Mouse (Mus musculus) heart, adult 2 months (tissue): ENCODE results near the gene Nwd2. TPM values are rescaled to one million over a fixed set of nuclear protein-coding genes. Genes with fewer than 3 reads are reported as not detected.

Experiments used
- DNase-seq, 2 experiments: peaks; one replicate each; pipeline ENCODE4 v3.0.0; 2021
- H3K27ac ChIP-seq: fragments of 200-600 bp; 2 replicates; pipeline ENCODE4 v1.8.1; 2022
- H3K27me3 ChIP-seq: fragments of 200-500 bp; 2 replicates; pipeline ENCODE4 v1.6.1; 2012; ENCODE audit warnings: mild to moderate bottlenecking, low read length, inconsistent platforms, mixed read lengths; ENCODE audit not compliant: control insufficient read depth, insufficient read depth
- H3K36me3 ChIP-seq: fragments of 200-500 bp; 2 replicates; pipeline ENCODE4 v1.6.1; 2012; ENCODE audit warnings: low read length, inconsistent platforms; ENCODE audit not compliant: control insufficient read depth, insufficient read depth
- H3K4me1 ChIP-seq: fragments of 200-500 bp; 2 replicates; pipeline ENCODE4 v1.6.1; 2011; ENCODE audit warnings: low read length; ENCODE audit not compliant: control insufficient read depth, insufficient read depth
- H3K4me3 ChIP-seq: fragments of 200-600 bp; 2 replicates; pipeline ENCODE4 v1.8.1; 2022
- H3K79me2 ChIP-seq: fragments of 200-500 bp; replicated peaks from 2 replicates; pipeline ENCODE4 v1.6.1; 2012; ENCODE audit warnings: mild to moderate bottlenecking, inconsistent platforms, low read length, moderate library complexity, mixed read lengths; ENCODE audit not compliant: control insufficient read depth, insufficient read depth
- H3K9ac ChIP-seq: fragments of 200-500 bp; 2 replicates; pipeline ENCODE4 v1.6.1; 2012; ENCODE audit warnings: low read depth, mild to moderate bottlenecking, control low read depth, inconsistent platforms, low read length, mixed read lengths
- CTCF ChIP-seq: fragments of 200-600 bp; IDR thresholded peaks from 2 replicates; pipeline ENCODE4 v1.8.1; 2022; ENCODE audit warnings: antibody characterized with exemption, mild to moderate bottlenecking, moderate library complexity
- EP300 ChIP-seq: fragments of 200-500 bp; IDR thresholded peaks from 2 replicates; pipeline ENCODE4 v1.6.1; 2011; ENCODE audit warnings: low read depth, low read length, control low read depth; ENCODE audit not compliant: insufficient read depth
- POLR2A ChIP-seq: fragments of 200-500 bp; IDR thresholded peaks from 2 replicates; pipeline ENCODE4 v1.6.1; 2011; ENCODE audit warnings: mild to moderate bottlenecking, low read depth, low read length, control low read depth; ENCODE audit not compliant: insufficient read depth
- WGBS: fragments of 180-500 bp; shearing (Covaris S2); methylation state at CpG from one replicate; pipeline ENCODE4 v1.1.7; 2018; 5-methylcytosine and 5-hydroxymethylcytosine counted together
- intact Hi-C: fragments of 180-260 bp; cut with DNase I; formaldehyde crosslinking; loops from one replicate; pipeline ENCODE4 v1.15.1; 2025
- polyA plus RNA-seq: library from polyadenylated mRNA; depleted of rRNA; stranded (reverse); fragments of >200 nt; gene quantifications from 2 replicates; pipeline ENCODE4 v1.2.3, GENCODE M21; 2012
- total RNA-seq, 2 experiments: library from RNA; stranded (reverse); gene quantifications; 2 replicates each; pipeline ENCODE4 v1.2.3; 2021

Nwd2 gene
- total and polyA plus RNA-seq, 3 experiments = not detected

GRCm38 (mm10) chr5:63766715-63767114 is 117.8 kb downstream of the Nwd2 start:
- H3K27ac ChIP-seq = no peak overlapping the region
- WGBS = 31% methylated on average over 6 of the region's 6 CpGs
- no peaks in the 10 kb centered on the region for H3K36me3 ChIP-seq
- peak; percentile 71 for TF ChIP-seq CTCF
- TF ChIP-seq POLR2A = no peak
- no peak overlapping the region for H3K4me3 ChIP-seq
- no peak overlapping the region for H3K9ac ChIP-seq
- H3K27me3 ChIP-seq = no peaks in the 10 kb centered on the region; the same call in 1 of the 2 replicates
- no peaks in the 10 kb centered on the region for H3K79me2 ChIP-seq
- intact Hi-C loops = loop anchor here (5.0 kb wide), 1 partner anchor 869 kb away; no protein-coding TSS in a partner anchor
- no peak for DNase-seq
- no peaks in the 10 kb centered on the region for H3K4me1 ChIP-seq

GRCm38 (mm10) chr5:63767464-63767863 is 118.6 kb downstream of the Nwd2 start:
- 63% methylated on average over 8 of the region's 8 CpGs for WGBS

GRCm38 (mm10) chr5:63768220-63768619 is 119.3 kb downstream of the Nwd2 start:
- Histone ChIP-seq H3K9ac (no peak overlapping the region), H3K27ac (no peak overlapping the region), H3K4me1 (no peaks in the 10 kb centered on the region), H3K36me3 (no peaks in the 10 kb centered on the region), H3K79me2 (no peaks in the 10 kb centered on the region), H3K27me3 (no peaks in the 10 kb centered on the region; the same call in 1 of the 2 replicates), H3K4me3 (no peak overlapping the region)
- WGBS = 37% methylated on average over 4 of the region's 4 CpGs
- intact Hi-C loops = loop anchor here (5.0 kb wide), 1 partner anchor 871 kb away; no protein-coding TSS in a partner anchor
- TF ChIP-seq CTCF (no peak), EP300 (no peak)
- no peak for DNase-seq

More at GRCm38 (mm10) chr5:63767464-63767863, 118.6 kb downstream of the Nwd2 start:
- Histone ChIP-seq H3K27me3 (no peaks in the 10 kb centered on the region; the same call in 1 of the 2 replicates), H3K36me3 (no peaks in the 10 kb centered on the region), H3K4me1 (no peaks in the 10 kb centered on the region), H3K9ac (no peak overlapping the region), H3K27ac (no peak overlapping the region), H3K79me2 (no peaks in the 10 kb centered on the region), H3K4me3 (no peak overlapping the region)
- no peak for TF ChIP-seq EP300
- TF ChIP-seq CTCF = no peak
- no peak for TF ChIP-seq POLR2A
- no peak for DNase-seq
- intact Hi-C loops = loop anchor here (5.0 kb wide), 1 partner anchor 870 kb away; no protein-coding TSS in a partner anchor

GRCm38 (mm10) chr5:63772971-63773370 is 124.1 kb downstream of the Nwd2 start:
- H3K79me2 ChIP-seq = no peaks in the 10 kb centered on the region
- H3K9ac ChIP-seq = no peak overlapping the region
- no peaks in the 10 kb centered on the region for H3K36me3 ChIP-seq
- TF ChIP-seq CTCF = no peak
- TF ChIP-seq EP300 = no peak
- no peak for TF ChIP-seq POLR2A
- no peak for DNase-seq
- no peak overlapping the region for H3K27ac ChIP-seq
- no peaks in the 10 kb centered on the region for H3K27me3 ChIP-seq
- H3K4me3 ChIP-seq = no peak overlapping the region
- WGBS = 71% methylated on average over 2 of the region's 2 CpGs
- intact Hi-C loops = no loop called here
- no peaks in the 10 kb centered on the region for H3K4me1 ChIP-seq

- no peak for DNase-seq
- Histone ChIP-seq H3K4me1 (no peaks in the 10 kb centered on the region), H3K9ac (no peak overlapping the region), H3K4me3 (no peak overlapping the region), H3K27ac (no peak overlapping the region), H3K79me2 (no peaks in the 10 kb centered on the region), H3K36me3 (no peaks in the 10 kb centered on the region), H3K27me3 (no peaks in the 10 kb centered on the region)
- TF ChIP-seq CTCF = no peak
- TF ChIP-seq EP300 = no peak
- no peak for TF ChIP-seq POLR2A
- intact Hi-C loops = no loop called here
- WGBS = 58% methylated on average over 1 of the region's 1 CpGs
Measured at GRCm38 (mm10) chr5:63773603-63774002, 124.7 kb downstream of the Nwd2 start.

GRCm38 (mm10) chr5:63788156-63788826 is 139.4 kb downstream of the Nwd2 start:
- 83% methylated on average over 10 of the region's 10 CpGs for WGBS
- no peaks in the 10 kb centered on the region for H3K79me2 ChIP-seq
- H3K4me1 ChIP-seq = no peaks in the 10 kb centered on the region
- intact Hi-C loops = no loop called here
- TF ChIP-seq CTCF = no peak
- TF ChIP-seq POLR2A = no peak
- TF ChIP-seq EP300 = no peak
- H3K9ac ChIP-seq = no peak overlapping the region
- no peak overlapping the region for H3K4me3 ChIP-seq
- no peaks in the 10 kb centered on the region for H3K36me3 ChIP-seq
- DNase-seq = no peak
- 0 out of 2 replicates have a peak, but pooled peaks cover 2% of the 10 kb centered on the region for H3K27me3 ChIP-seq
- no peak overlapping the region for H3K27ac ChIP-seq
